Mouse (Mus musculus) kidney, postnatal 36 days (tissue): ENCODE measurements at regions not wholly inside any gene's neighbourhood (a gene's known extent, or its start where the extent isn't known, plus 50 kb on each side); places are given as distances from the start of the nearest gene placed in this dataset.

ENCODE experiments used
- DNase-seq, 2 experiments: peaks; one replicate each; pipeline ENCODE4 v3.0.0; 2021 to 2022; ENCODE audit warnings: mixed read lengths in 2 of 2

DNA sequence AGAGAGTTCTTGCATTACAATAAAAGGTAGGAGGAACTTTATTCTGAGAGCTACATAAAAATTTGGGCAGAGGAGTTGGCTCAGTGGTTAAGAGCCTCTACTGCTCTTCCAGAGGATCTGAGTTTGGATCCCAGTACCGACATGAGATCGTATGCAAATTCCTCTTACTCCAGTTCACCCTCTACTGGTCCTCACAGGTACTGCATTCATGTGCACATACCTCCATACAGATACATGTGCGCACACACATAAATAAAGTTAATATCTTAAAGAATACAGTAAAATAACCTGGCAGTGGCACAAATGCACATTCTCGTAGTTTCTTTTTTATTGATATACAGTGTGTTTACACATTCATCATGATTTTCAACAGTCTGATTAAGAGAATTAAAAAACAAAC lies 232.4 kb downstream of the Vps13c start:
- no peak for DNase-seq

DNA sequence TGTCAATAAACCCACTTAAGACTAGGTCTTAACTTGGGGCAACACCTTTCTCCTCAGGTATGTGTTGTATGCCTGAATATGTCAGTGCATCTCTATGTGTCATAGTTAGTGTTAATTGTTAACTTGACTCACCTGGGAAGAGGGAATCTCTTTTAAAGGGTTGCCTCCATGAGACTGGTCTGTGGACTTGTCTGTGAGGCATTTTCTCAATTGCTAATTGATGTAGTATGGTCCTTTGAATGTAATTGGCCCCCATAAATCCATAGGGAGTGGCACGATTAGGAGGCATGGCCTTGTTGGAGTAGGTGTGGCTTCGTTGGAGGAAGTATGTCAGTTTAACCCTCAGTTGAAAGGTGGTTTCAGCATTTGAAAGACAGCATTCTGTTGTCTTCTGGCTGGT lies 237.1 kb downstream of the Vps13c start:
- DNase-seq, result no peak

DNA sequence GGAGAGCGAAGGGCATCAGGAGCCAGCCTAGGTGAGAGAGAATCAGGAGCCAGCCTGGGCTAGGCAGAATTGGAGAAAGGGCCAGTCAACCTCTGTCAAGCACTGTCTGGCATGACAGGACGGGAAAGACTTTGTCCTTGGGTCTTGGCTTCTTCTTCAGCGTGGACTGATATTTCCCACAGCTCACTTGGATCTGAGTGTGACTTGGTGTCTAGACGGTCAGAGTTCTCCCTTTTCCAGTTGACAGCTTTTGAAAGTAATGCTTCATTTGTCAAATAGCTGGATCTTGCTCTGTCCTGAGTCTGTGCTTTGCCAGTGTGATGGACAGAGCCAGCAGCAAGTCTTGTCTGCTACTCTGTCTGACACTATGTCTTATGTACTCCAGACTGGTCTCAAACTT lies 243.1 kb downstream of the Vps13c start:
- peak; percentile 41 to 48 for DNase-seq

DNA sequence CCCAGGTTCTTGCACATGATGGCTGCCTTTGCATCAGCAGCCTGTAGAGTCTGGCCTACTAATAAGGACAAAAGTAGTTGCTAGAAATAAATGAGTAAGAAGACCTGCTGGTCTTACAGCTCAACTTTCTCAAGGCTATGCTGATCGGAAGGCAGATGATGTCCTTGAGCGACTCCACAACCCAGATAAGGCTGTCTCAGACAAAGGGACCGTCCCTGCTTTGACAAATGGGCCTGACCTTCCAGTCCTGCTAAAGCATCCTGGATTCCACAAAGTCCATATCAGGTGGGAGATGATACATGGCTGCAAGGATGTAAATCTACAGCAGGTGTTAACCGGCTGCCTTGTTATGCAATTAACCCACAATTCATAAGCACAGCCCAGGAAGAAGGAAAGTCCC lies 244.8 kb downstream of the Vps13c start:
- no peak for DNase-seq

DNA sequence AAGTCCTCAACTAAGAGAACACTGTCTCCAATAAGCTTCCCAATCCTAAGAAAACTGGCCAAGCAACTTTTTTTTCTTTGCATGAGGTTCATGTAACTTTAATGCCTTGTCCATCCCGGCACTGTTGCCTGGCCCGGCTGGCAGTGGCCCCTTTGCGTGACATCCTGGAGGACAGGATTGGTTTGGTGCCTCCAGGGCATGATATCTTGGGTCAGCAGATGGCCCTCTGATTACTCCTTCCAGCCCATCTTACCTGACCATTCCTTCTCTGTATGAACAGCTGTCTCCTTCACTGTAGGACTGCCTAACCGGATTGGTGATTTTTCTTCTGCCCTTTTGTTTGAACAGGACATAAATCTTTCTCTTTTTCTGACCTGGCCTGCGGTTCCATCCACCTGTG lies 254.4 kb downstream of the Vps13c start:
- no peak for DNase-seq

DNA sequence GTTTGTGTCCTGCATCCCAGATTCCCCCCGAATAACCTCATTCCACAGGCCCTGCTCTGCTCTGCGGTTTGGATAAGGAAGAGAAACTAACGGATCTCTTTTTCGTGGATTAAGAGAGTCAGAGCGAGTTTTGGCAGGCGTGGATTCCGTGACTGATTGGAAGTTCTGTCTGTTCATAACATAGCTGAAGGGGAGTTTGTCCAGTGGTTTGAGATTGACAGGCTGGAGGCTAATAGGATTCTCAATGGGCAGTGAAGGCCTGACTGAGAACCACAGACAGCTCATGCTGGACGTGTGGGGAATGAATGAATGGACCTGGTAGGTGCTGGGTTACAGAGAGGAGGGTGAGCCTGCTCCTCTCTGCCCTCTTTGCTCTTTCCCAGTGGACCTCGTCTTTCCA lies 269.6 kb downstream of the Vps13c start:
- no peak for DNase-seq

DNA sequence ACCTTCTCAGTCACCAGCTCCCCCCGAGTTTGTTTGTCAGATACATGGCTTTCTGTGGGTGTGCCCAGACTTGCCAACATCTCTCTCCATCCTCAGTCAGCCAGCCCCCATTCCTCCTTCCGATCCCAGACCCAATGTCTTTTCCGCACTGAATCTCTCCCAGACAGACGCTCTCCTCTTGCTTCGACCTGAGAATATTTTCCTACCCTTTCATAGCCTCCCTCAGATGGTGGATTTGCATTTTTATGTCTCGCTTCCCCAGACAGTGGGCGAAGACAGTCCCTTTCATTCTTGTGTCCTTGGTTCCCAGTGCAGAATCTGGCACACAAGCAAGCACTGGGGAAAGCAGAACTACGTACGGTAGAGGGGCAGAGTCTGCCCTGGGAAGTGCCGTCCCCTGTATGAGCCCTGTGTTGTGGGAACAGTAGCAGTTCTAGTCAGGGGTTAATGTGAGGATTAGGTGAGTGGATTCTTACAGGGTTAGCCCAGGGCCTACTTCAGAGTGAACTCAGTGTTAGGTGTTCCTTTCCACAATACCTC lies 275.0 kb downstream of the Vps13c start:
- no peak for DNase-seq

DNA sequence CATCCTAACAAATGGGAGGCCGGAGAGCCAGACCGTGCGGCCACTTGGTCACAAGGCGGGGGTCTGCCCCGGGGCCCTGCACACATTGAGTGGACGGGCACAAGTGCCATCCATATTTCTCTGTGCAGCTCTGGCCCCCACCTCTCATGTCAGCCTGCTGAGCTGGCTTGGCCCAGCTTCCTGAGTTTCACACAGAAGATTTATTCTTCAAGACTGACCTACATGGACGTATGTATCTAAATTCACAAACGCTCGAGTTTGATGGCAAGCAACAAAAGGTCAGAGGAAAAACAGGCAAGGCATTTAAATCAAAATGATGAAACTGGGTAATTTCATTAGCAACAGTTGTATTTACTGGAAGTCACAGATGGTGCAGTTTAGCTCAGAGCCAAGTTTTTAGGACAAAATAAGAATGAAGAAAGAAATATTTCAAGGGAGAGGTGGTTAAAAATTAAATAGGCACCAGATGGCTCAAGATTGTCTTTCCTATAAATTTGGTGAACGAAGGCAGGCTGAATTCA lies 276.1 kb downstream of the Vps13c start:
- DNase-seq, result peak in 1 of 2 experiments; percentile 43

DNA sequence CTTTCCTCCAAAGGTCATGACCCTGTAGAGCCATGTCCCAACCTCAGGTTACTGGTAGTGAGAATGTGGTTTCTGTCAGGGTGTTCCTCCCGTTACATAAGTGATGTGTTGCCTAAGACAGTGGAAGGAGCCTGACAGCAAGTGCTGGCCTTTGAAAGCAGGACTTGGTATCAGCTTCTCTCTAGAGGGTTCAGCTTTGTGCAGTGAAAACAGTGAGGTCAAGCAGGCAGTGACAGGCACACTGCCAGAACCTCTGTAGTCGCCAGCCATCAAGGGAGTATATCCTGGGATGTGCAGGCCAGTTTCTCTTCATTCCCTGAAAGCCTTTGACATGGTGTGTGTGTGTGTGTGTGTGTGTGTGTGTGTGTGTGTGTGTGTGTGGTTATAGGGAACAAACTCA lies 278.1 kb downstream of the Vps13c start:
- DNase-seq, result no peak

DNA sequence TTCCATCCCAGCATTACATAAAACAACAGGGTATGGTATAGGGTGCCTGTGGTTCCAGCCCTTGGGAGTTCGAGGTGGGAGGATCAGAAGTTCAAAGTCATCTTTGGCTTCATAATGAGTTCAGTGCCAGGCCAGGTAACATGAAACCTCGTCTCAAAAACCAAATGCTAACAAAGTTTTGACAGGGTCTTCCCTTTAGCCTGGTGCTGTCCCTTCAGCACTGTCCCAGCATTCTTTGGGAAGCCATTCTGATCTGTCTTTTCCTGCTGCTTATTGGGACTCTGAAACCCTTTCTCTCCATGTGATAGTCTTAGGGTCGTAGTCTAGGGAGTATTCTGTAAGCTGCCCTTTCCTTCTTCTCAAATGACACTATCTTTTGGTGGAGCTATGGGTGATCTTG lies 282.1 kb downstream of the Vps13c start:
- DNase-seq, result no peak

DNA sequence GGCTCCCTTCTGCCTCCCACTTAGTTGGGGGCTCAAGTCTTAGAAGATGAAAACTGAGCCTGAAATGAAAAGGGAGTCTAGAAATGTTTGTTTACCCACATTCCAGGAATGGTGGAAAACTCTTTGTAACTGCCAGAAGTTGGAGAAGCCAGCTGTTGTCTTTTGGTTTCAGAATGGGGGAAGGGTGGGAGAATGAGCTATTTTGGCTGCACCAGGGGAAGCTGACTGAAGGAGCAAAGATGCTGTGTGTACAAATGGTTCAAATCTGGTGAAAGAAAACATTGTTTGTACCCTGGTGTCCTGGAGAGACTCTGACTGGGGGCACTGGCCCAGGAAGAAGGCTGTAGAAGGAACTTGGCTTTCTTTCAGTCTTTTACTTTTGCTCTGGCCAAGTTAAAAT lies 291.1 kb downstream of the Vps13c start:
- peak; percentile 9 to 55 for DNase-seq

DNA sequence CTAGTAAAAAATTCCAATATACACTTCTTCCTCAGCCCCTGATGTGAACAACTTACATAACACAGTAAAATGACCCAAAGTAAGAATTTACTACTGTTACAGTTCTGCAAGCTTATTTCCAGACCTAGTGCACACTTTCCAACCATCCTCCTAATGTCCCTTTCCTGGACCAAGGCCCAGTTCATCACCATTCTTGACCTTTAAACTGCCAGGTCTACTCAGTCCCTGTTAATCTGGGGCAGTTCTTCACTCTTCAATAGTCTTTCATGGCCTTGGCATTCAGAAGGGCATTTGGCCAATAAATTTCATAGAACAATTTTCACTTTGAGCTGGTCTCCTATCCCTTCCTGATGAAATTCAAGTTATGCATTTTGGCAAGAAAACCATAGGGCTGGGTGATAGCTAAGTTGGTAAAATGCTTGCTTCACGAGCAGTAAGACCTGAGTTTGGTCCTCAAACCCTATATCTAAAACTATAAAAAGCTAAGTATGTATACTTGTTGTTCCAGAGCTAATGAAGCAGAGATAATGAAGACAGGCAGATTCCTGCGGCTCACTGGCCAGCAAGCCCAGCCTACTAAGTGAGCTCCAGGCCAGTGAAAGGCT lies 295.4 kb downstream of the Vps13c start:
- peak; percentile 15 to 42 for DNase-seq

DNA sequence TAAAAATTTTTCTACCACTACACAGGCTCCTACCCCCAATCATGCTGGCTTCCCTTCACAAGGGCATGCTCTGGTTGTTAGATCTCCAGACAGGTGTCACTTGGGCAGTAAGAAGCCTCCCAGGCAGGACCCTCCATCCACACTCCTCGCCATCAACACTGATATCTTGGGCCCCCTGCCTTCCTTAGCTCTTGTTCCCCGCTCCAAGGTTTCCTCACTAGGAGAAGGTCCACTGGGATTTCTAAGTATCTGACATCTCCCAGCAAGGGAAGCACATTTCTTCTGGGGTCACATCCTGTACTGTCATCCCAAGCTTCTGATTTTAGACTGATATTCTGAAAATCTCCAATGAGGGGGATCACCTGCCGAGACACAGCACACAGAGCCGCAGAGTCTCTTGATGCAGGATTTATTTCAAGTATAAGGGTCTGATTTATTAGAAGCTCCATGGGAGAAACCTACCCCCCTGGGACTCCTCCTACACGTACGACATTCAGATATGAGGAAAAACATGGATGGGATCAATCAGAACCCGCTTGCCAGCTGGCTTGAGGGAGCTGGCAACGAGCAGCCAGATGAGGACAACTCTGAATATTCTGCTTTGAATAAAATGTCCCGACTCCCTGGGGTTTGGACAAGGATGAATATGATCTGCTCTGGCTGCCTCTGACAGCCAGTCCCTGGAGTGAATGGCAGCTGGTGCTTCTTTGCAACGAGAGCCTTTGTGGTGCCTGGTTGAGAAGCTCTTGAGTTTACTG lies 322.8 kb downstream of the Vps13c start:
- DNase-seq, result no peak

DNA sequence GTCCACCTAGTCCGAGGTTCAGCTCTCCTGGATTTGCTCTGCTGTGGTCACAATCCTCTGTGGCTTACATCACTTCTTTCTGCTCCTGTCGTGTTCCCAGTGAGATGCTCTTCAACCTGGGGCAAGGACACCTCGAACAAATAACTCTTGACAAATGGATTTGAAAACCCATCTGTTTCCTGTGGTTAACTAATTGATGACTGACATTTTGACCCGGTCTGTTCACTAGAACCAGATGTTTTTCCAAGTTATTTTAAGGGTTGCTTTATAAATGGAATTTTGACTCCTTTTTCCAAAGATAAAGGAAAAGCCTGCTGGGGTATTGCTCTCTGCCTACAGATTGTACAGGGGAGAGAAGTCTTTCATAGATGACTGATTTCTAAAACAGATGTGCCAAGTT lies 326.4 kb downstream of the Vps13c start:
- no peak for DNase-seq

DNA sequence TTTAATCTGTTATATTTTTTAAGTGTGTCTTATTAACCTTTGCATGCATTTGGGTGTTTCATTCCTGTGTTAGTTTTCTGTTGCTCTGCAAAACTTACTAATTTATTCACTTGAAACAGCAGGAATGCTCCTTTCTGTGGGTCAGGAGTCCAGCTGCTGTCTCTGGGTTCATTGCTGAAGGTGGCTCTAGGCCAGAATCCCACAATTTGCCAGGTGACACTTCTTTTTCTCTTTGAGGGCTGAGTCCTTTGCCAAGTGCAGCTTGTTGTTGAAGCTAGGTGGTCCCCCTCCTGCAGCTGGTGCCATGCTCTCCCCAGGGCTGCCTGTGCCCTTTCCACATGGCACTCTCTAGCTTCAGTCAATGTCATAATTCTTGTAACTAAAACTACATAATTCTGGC lies 348.7 kb downstream of the Vps13c start:
- peak; percentile 55 to 64 for DNase-seq

DNA sequence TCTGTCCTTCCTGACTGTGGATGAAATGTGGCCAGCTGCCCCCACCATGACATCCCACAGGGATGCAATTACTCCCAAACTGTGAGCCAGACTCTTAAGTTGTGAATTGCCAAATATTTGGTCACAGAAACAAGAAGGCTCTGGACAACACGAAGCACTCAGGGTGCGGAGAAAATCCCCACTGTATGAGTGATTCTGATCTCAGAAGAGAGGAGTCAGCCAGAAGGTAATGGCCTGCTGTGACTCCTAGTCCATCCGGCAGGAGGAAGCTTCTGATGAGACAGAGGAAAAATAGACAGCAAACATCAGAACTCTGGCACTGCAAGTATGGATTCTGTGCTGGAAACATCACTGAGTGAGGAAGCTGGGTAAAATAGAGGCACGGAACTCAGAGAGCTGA lies 359.6 kb downstream of the Vps13c start:
- no peak for DNase-seq

DNA sequence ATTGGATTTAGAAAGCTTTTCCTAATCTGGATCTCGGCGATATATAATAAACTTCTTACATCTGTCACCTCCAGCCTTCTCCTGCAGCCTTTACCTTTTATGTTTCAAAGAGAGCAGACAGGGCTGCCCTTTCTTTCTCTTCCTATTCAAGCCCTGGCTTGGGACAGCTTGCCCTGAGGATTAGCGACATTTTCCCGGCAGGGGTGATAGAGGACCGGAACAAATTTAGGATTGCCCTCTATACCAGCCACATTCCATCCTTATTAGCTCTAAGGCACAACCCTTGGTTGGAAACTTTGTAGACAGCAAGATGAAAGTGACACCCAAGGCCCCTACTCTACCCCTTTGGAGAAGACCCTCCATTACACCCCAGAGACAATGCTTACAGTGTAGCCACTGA lies 360.8 kb downstream of the Vps13c start:
- no peak for DNase-seq

DNA sequence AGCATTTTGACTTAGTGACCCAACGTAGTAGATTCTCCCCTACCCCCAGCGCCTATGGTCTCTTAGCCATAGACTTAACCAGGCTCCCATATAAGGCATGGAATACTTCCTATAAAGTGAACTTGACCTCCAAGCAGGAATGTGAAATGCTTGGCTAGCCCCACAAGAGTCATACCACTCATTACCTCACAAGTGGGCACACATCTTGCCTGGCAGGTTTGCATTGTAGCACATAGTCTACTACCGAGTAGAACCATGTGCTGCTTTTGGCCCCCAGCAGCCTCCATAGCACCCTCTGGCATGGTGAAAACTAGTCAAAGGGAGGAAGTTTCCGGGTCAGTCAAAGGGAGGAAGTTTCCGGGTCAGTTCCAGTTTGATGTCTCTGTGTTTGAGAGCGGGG lies 385.5 kb downstream of the Vps13c start:
- no peak for DNase-seq

DNA sequence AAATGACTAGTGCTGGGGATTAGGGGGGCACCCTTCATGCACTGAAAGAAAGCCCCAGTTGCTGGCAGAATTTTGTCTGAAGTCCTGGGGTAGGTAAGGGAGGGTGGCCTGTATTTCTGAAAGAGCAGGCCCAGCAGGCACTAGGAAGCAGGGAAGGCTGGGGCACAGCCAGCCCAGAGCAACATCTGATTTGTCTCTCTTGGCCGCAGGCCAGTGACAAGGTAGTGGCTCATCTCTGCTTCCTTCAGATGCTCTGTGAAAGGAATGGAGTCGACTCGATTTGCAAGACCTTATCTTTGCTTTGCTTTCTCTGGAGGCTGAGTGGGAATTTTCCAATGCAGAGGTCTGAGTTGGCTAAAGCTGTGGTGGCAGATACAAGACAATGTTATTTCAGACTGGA lies 390.9 kb downstream of the Vps13c start:
- DNase-seq, result no peak

DNA sequence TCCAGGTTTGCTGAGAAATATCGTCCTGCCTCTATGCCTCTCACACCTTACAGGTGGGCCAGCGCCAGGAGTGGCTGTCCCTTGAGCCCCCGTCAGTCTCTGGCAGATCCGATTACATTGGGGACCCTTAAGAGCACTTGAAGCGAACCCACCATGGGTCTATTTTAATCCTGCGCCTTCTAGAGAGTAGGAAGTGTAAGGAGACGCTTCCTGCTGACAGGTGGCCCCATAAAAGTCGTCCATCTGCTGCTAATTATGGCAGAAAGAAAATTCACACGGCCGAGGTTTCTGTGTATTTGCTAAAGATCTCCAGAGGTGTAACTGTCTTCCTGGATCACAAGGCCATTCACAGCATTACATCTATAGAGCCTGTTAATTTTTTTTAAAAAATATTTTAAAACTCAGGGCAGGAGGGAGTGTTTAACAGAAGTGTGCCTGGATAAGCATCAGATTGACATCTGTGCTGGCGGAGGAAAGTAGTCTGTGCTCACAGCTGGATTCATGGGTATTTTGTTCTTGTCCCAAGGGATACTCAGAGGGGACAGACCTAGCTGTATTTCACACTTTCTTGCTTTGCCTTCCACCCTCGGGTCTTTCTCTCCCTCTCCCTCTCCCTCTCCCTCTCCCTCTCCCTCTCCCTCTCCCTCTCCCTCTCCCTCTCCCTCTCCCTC lies 394.9 kb downstream of the Vps13c start:
- no peak for DNase-seq

DNA sequence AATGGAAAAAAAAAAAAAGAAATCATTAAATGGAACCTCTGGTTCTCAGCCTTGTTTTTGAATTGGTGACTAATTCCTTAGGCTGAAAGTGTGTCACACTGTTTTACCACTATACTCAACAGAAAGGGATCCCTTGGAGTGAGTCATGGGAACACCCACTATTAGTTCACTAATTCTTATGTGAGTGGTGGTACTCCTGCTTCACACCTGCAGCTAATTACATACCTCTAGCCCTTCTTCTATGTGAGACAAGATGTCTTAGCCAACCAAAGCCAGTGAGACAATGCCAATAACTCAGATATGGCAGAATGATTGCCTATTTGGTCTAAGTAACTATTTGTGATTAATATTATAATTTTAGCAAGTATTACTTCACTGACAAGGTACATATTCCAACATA lies 398.9 kb downstream of the Vps13c start:
- no peak for DNase-seq

DNA sequence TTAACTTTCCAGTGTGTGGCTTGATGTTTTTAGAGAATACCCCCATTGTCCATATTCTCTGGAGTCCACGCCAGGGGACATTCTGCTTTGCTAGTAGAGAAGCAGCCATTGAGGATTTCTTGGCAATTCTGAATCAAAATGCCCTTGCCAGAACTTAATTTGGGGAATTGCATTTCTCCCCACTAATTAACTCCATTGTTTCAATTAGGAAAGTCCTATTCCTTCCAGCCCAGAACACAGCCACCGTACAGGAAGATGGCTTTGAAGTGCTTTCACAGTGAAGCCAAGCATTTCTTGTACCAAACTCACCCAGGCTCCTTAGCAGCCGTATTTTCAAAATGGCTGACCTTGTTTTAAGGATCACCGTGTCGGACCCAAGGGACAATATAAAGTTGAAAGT lies 399.4 kb downstream of the Vps13c start:
- DNase-seq, result no peak

DNA sequence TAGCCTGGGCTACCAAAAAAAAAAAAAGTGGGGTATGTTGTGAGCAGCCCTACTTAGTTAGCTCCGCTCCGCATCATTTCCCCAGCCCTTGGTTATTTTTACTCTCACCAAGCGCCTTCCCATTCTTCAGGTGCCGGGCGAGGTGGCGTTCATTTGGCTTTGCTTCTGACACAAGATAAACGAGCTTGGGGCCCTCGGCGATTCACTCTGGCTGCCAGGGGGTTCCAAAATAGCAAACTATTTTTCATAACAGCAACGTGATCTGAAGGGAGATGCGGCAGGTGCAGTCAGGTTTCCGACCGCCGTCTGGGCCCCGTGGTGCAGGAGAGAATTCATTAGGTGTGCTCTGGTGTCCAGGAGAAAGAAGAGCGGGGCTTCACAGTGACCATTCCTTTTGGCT lies 403.6 kb upstream of the Rora start:
- DNase-seq, result no peak

DNA sequence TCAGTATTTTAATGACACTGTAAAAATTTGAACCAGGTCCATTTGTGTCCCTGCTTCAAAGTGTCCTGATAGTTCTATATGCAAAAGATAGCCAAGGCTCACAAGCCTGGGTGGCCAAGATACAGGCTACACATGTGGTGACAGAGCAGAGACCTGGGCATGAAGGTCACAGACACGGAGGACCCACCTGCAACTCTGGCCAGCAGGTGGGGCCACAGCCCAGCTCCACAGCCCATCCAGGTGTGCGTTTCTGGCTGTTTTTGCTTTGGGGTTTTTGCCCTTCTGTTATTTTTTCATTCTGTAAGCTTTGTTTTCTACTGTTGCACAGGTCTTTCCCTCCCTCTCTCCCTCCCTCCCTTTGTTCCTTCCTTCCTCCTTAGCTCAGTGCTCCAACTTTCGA lies 399.4 kb upstream of the Rora start:
- peak in 1 of 2 experiments; percentile 67 for DNase-seq
